Mouse (Mus musculus): ENCODE measurements at regions not wholly inside any gene's neighbourhood (a gene's known extent, or its start where the extent isn't known, plus 50 kb on each side); places are given as distances from the start of the nearest gene placed in this dataset.

GRCm38 (mm10) chr3:143576338-143577007, 628.5 kb downstream of the Lmo4 start:
- TF ChIP-seq CTCF (conservative IDR thresholded peaks at IDR 0.05; ENCODE audit: low read length) (no peak), POU5F1 (IDR thresholded peaks at IDR 0.05; ENCODE audit: borderline replicate concordance, low read length) (no peak), NANOG (IDR thresholded peaks at IDR 0.05; ENCODE audit: borderline replicate concordance, low read length) (no peak)
